Mouse (Mus musculus): Measurements from ENCODE around the gene Ubr4. TPM values are rescaled to one million over a fixed set of nuclear protein-coding genes. Genes with fewer than 3 reads are reported as not detected.
"Not testable (repeated sequence)": the region's sequence is repeated elsewhere in the genome, so short reads cannot be mapped to it uniquely, and the experiment has no call there.

The Ubr4 gene
- total RNA-seq, 1 experiment from 2014 or later, result 182 TPM

GRCm38 (mm10) chr4:139357211-139357610 is 4.8 kb downstream of the Ubr4 start:
- DNase-seq, result no peak

- no peak for DNase-seq
Measured at GRCm38 (mm10) chr4:139360761-139361548, 8.5 kb downstream of the Ubr4 start.

- DNase-seq, result no peak
Measured at GRCm38 (mm10) chr4:139367336-139367735, 14.9 kb downstream of the Ubr4 start.

- DNase-seq, result no peak
Measured at GRCm38 (mm10) chr4:139368038-139368437, 15.6 kb downstream of the Ubr4 start.

- DNase-seq, result no peak
Measured at GRCm38 (mm10) chr4:139373130-139373529, 20.7 kb downstream of the Ubr4 start.

- DNase-seq, result no peak
Measured at GRCm38 (mm10) chr4:139373531-139373930, 21.1 kb downstream of the Ubr4 start.

- no peak for DNase-seq
Measured at GRCm38 (mm10) chr4:139379719-139380118, 27.3 kb downstream of the Ubr4 start.

GRCm38 (mm10) chr4:139380207-139380748 is 27.9 kb downstream of the Ubr4 start:
- DNase-seq, result peak; percentile 100

GRCm38 (mm10) chr4:139380775-139381451 is 28.5 kb downstream of the Ubr4 start:
- no peak for DNase-seq

- no peak for DNase-seq
Measured at GRCm38 (mm10) chr4:139381452-139381845, 29.0 kb downstream of the Ubr4 start.

- DNase-seq, result no peak
Measured at GRCm38 (mm10) chr4:139382231-139382630, 29.8 kb downstream of the Ubr4 start.

- not testable (repeated sequence) for DNase-seq
Measured at GRCm38 (mm10) chr4:139385841-139386240, 33.4 kb downstream of the Ubr4 start.

- no peak for DNase-seq
Measured at GRCm38 (mm10) chr4:139386869-139387319, 34.5 kb downstream of the Ubr4 start.

GRCm38 (mm10) chr4:139389557-139389956 is 37.1 kb downstream of the Ubr4 start:
- DNase-seq, result no peak

GRCm38 (mm10) chr4:139395431-139395830 is 43.0 kb downstream of the Ubr4 start:
- no peak for DNase-seq

GRCm38 (mm10) chr4:139400487-139400886 is 48.1 kb downstream of the Ubr4 start:
- no peak for DNase-seq

GRCm38 (mm10) chr4:139403214-139403613 is 50.8 kb downstream of the Ubr4 start:
- DNase-seq, result no peak

- peak; percentile 75 for DNase-seq
Measured at GRCm38 (mm10) chr4:139411351-139411750, 58.9 kb downstream of the Ubr4 start.

GRCm38 (mm10) chr4:139417868-139418267 is 65.5 kb downstream of the Ubr4 start:
- no peak for DNase-seq

- no peak for DNase-seq
Measured at GRCm38 (mm10) chr4:139421621-139422020, 69.2 kb downstream of the Ubr4 start.

- DNase-seq, result no peak
Measured at GRCm38 (mm10) chr4:139422409-139422808, 70.0 kb downstream of the Ubr4 start.

- DNase-seq, result no peak
Measured at GRCm38 (mm10) chr4:139423270-139423669, 70.9 kb downstream of the Ubr4 start.

GRCm38 (mm10) chr4:139430176-139430575 is 77.8 kb downstream of the Ubr4 start:
- DNase-seq, result peak; percentile 75
